Mouse (Mus musculus) cerebellum, adult 2 months (tissue): ENCODE results near the gene 5730596B20Rik.

Experiments used
- CTCF ChIP-seq: fragments of 200-500 bp; IDR thresholded peaks from 2 replicates; pipeline ENCODE4 v1.5.1; 2011; ENCODE audit warnings: low read depth, mild to moderate bottlenecking, control low read depth, low read length, moderate library complexity, borderline replicate concordance; ENCODE audit not compliant: insufficient read depth
- POLR2A ChIP-seq: fragments of 200-500 bp; IDR thresholded peaks from 2 replicates; pipeline ENCODE4 v1.6.1; 2011; ENCODE audit warnings: low read length, control low read depth, borderline replicate concordance; ENCODE audit not compliant: insufficient read depth

- no peak for TF ChIP-seq CTCF
- no peak for TF ChIP-seq POLR2A
Measured at GRCm38 (mm10) chr6:52215771-52216535, 38.7 kb downstream of the 5730596B20Rik start.
